Mouse (Mus musculus) embryonic facial prominence, embryonic 15.5 days (tissue): ENCODE measurements around the gene 2010005H15Rik. TPM values are rescaled to one million over a fixed set of nuclear protein-coding genes. Genes with fewer than 3 reads are reported as not detected.

ENCODE experiments used
- polyA plus RNA-seq: library from polyadenylated mRNA; unstranded; fragments of >200 nt; fragmentation: Nextera tagmentation; extraction: Ambion mirVana; gene quantifications from 2 replicates; pipeline ENCODE4 v1.2.1, GENCODE M21; 2015

2010005H15Rik gene
- polyA plus RNA-seq, 1 experiment from 2014 or later, result 2.1 TPM

Other genes with a start within 250 kb of the 2010005H15Rik start
- gene Kpna1, start 242.7 kb upstream of the 2010005H15Rik start, polyA plus RNA-seq, result 32.4 and 35.6 TPM in 2 replicates
- gene Wdr5b, start 180.3 kb upstream of the 2010005H15Rik start, polyA plus RNA-seq, result 10.4 and 11.0 TPM in 2 replicates
- 615 and 648 TPM in 2 replicates for gene Fam162a, start 149.9 kb upstream of the 2010005H15Rik start, polyA plus RNA-seq
- gene Ccdc58, start 149.8 kb upstream of the 2010005H15Rik start, polyA plus RNA-seq, result 67.6 and 76.7 TPM in 2 replicates
- 11.4 and 17.2 TPM in 2 replicates for gene Csta1, start 90.2 kb upstream of the 2010005H15Rik start, polyA plus RNA-seq
- gene Stfa2l1, start 64.7 kb upstream of the 2010005H15Rik start, polyA plus RNA-seq, result 1.9 and 2.2 TPM in 2 replicates
- 4.7 TPM in 2 replicates for gene Gm5483, start 37.3 kb upstream of the 2010005H15Rik start, polyA plus RNA-seq
- gene Gm5416, start 11.1 kb upstream of the 2010005H15Rik start, polyA plus RNA-seq, result not detected in 2 replicates
- gene Stfa1, start 55.5 kb downstream of the 2010005H15Rik start, polyA plus RNA-seq, result 68.1 and 75.5 TPM in 2 replicates
- gene BC117090, start 112.9 kb downstream of the 2010005H15Rik start, polyA plus RNA-seq, result 3.3 and 5.9 TPM in 2 replicates
- 446 and 474 TPM in 2 replicates for gene BC100530, start 146.3 kb downstream of the 2010005H15Rik start, polyA plus RNA-seq
- gene Stfa2, start 187.0 kb downstream of the 2010005H15Rik start, polyA plus RNA-seq, result 2.7 and 5.0 TPM in 2 replicates
- gene Stfa3, start 233.9 kb downstream of the 2010005H15Rik start, polyA plus RNA-seq, result 158 and 184 TPM in 2 replicates